Mouse (Mus musculus) layer of hippocampus, adult 18-20 months (tissue): ENCODE data around the gene 1700008P02Rik. TPM values are rescaled to one million over a fixed set of nuclear protein-coding genes. Genes with fewer than 3 reads are reported as not detected.
"Not testable (repeated sequence)": the region's sequence is repeated elsewhere in the genome, so short reads cannot be mapped to it uniquely, and the experiment has no call there.

Experiments used
- DNase-seq, 2 experiments: peaks; one replicate each; pipeline ENCODE4 v3.0.0; 2022; ENCODE audit warnings: low spot score in 2 of 2
- long read RNA-seq: library from polyadenylated mRNA; stranded (forward); transcript quantifications from one replicate; pipeline ENCODE4 v2.0.0, GENCODE M21; 2021
- total RNA-seq, 2 experiments: library from RNA; stranded (reverse); gene quantifications; 2 replicates each; pipeline ENCODE4 v1.2.3; 2021

The 1700008P02Rik gene
- not detected for total RNA-seq
- long read RNA-seq: 0 reads

DNA sequence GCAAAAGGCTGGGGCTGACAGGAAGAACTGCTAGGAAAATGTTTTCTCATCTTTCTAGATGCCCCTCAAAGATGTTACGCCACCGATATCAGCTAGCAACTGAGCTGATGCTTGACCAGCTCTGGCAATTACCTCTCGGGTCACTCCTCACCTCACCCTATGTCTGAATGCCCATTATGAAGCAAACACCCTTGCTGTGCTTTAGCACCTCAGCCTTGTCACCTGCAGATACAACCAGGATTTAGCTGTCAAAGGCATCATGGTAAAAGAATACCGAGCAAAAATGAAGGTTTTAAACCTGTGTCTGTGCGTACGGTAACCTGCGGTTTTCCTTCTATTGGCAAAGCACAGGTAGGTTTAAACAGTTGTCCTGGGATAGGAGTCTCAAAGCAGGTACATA, at the start of gene 1700008P02Rik:
Gene 1700008P02Rik (minus strand): TSS at position 101 of the 400 bp plus-strand sequence.
- DNase-seq: no peak

DNA sequence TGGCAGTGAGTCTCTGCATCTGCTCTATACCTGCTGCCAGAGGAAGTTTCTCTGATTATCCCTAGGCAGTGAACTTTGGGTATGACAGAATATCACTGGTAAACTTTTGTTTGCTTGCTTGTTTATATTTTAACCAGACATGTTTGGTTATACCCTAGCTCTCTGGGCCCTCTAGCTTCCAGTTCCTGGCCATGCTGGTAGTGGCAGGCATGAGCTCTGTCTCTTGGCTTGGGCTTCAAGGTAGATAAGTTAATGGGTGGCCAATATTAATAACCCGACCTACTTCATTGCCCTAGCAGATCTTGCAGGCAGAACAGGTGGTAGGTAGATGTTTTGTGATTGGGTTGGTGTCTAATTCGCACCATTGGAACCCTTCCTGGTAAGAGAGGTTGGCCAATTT, 29.2 kb upstream of the 1700008P02Rik start:
- DNase-seq: no peak

DNA sequence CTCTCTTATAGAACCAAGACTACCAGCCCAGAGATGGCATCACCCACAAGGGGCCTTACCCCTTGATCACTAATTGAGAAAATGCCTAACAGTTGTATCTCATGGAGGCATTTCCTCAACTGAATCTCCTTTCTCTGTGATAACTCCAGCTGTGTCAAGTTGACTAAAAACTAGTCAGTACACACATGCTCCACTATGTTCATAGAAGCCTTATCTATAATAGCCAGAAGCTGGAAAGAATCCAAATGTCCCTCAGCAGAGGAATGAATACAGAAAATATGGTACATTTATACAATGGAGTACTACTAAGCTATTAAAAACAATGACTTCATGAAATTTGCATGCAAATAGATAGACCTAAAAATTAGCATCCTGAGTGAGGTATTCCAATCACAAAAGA, 17.9 kb upstream of the 1700008P02Rik start:
- DNase-seq: not testable (repeated sequence)

DNA sequence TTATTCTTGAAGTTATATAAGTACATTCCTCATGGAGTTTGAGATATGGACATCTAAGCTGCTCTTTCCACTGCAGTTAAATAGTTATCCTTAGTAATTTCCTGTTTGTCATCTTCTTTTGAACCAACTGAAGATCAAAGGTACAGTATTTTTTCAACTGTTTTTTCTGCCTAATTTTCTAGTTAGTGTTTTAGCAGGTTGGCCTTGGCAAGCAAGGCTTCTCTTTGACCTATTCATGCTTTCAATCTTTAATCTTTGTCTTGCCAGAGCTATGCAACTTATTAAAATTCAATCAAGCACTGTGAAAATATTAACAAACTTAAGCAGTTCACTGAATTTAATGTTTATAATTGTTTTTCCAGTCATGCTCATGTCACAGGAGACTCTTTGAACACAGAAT, 14.0 kb upstream of the 1700008P02Rik start:
- no peak for DNase-seq

DNA sequence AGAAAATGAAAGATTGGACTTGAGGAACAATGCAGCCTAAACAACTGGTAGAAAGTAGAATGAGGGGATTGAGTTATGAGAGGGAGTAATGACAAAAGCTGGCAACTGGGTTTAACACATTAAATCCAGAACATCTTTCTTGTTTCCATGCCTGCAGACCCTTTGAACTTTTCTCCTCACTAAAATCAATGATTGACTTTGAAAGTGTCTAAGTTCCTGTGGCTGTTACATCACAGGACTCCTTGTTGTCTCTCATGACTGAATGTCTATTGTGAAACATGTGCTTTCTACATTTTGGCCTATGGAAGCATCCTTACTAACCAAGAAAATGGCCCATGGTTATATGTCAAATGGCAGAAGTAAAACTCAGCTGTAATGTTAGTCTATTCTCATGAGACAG, 2.4 kb downstream of the 1700008P02Rik start:
- no peak for DNase-seq
